Mouse (Mus musculus) spleen, adult 12 weeks (tissue): ENCODE measurements around the gene H2-T24.
"Not testable (repeated sequence)": the region's sequence is repeated elsewhere in the genome, so short reads cannot be mapped to it uniquely, and the experiment has no call there.

Experiments
- DNase-seq: peaks from one replicate; pipeline ENCODE4 v3.0.0; 2022; ENCODE audit warnings: low spot score

Gene H2-T24

GRCm38 (mm10) chr17:36020191-36021073, at the start of gene H2-T24:
H2-T24 (minus strand) TSS chr17:36020560.
- peak; percentile 85 for DNase-seq

DNA sequence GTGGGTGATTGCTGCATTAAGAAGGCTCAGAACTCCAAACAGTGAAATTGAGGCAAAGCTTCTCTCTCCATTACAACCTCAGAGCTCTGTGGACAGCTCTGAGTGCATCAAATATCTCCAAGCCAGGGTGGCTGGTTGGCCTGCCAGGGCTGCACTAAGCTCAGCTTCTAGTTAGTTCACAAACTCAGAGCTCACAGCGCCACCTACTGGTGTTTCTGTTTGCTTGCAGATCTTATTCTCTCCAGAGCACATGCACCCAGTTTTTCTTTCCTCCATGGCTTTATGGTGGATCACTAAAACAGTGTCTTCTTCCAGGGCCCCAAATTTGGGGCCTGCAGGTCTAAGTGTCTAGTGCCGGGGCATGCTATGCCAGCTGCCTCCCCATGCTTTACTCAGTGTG, 40.5 kb upstream of the H2-T24 start:
- peak; percentile 80 for DNase-seq

DNA sequence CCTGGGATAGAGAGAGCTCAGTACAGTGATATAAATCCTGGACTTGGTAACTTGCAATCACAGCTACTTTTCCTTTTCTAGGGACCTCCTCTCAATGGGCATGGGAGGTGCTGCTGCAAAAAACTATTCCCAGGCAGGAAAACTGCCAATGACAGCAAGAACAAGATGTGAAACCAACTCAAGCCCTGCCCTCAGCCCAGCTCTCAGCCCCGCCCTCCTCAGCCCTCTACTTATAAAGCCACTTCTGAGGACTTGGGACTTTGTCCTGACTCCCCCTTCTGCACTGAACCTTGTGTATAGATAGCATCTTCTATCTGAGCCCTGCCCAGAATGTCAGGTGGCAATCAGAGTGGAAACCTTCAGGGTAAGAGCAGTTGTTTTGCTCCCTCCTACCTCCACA, 38.0 kb upstream of the H2-T24 start, which contains the start of gene Gm11127:
Gene Gm11127 (minus strand): TSS at position 10 of the 400 bp plus-strand sequence.
- DNase-seq: not testable (repeated sequence)

DNA sequence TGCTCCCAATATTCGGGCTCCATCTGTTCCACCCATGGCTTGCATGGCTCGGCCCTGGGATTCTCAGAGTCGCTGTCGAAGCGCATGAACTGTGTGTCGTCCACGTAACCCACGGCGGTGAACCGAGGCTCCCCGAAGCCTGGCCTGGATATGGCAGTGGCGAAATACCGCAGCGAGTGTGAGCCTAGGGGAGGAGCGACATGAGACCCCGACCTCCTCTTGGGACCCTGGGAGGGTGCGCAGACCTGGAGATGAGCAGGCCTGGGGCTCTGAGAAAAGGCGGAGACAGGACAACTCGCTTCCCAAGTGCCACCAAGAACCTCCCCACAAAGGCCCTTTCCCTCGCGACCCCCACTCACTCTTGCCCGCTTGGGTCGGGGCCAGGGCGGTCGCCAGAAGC, 37.6 kb upstream of the H2-T24 start:
- DNase-seq: not testable (repeated sequence)

GRCm38 (mm10) chr17:36043286-36043685, 22.9 kb upstream of the H2-T24 start:
- no peak for DNase-seq

- DNase-seq: peak; percentile 59
Measured at GRCm38 (mm10) chr17:36042610-36043169, 22.3 kb upstream of the H2-T24 start, which contains the start of the genes H2-T22 and Gm6034. H2-T22 (minus strand) TSS chr17:36042747. Gm6034 (plus strand) TSS chr17:36042961.

GRCm38 (mm10) chr17:36042055-36042454, 21.7 kb upstream of the H2-T24 start:
- not testable (repeated sequence) for DNase-seq

DNA sequence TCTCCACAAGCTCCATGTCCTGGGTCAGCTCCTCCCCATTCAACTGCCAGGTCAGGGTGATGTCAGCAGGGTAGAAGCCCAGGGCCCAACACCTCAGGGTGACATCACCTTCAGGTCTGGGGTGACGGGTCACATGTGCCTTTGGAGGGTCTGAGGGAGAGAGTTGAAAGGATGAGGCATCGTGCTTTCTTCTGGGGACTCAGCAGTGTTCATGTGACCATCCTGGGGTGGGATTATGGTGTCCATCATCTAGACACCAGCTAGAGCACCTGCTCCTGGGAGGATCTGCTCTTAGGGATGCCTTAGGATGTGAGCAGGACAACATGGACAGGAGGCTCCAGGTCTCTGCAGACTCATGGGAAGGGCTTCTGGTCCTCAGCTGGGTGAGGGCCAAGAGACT, 20.2 kb upstream of the H2-T24 start:
- not testable (repeated sequence) for DNase-seq

DNA sequence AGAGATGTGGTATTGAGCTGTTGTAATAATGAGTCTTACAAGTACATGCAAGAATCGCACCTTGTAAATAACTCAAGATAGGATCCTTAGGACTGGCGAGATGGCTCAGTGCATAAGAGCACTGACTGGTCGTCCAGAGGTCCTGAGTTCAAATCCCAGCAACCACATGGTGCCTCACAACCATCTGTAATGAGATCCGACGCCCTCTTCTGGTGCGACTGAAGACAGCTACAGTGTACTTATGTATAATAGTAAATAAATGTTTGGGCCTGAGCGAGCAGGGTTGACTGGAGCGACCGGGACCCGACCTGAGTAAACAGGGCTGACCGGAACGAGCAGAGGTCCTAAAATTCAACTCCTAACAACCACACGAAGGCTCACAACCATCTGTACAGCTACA, 15.8 kb upstream of the H2-T24 start:
- not testable (repeated sequence) for DNase-seq

DNA sequence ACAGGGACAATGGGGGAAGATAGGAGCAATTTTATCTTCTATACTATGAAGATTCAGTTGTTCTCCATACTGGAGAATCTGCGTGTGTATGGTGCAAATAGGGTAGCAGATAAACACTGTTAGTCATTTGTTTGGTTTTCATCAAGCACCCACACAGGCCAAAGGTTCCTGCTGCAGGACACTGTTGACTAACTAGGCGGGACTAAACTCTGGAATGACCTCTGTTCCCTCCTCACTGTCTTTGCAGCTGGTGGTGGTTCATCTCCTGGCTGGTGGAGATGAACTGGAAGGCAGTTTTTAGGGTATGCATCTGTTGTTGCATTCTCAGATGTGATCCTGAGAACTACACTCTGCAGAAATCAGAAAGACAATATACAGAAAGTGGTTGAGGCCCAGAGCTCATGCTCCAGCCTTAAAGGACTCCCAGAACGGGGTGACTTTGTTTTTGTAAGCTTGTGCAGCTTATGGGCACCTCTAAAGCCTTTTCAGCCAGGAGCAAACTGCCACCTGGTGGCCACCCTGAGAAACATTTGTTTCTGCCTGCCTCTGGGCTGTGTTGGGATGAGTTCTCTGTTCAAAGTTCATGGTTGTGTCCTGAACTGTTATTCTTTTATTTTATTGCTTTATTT, 14.8 kb upstream of the H2-T24 start:
- DNase-seq: peak; percentile 45

DNA sequence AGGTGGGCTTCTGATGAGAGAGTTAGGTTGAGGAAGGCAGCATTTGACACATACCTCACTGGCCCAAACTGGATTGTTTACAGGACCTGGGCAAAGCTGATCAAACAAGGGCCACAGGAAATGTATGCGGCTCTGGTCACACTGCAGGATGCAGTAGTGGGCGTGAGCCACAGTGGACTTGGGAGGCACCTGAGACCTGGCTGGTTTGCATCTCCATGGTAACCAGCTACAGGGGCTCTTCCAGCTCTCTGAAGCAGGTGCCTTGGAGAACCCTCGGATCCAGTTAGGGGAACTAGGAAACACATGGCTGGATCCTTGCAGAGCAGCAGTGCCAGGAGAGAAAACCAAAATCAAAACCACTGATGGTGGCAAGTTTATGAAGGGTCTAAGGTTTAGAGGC, 14.2 kb upstream of the H2-T24 start:
- not testable (repeated sequence) for DNase-seq

GRCm38 (mm10) chr17:36032351-36032875, 12.1 kb upstream of the H2-T24 start, which contains the start of gene H2-T23:
H2-T23 (minus strand) TSS chr17:36032855.
- DNase-seq: peak; percentile 55

- DNase-seq: peak; percentile 64
Measured at GRCm38 (mm10) chr17:36031583-36032331, 11.4 kb upstream of the H2-T24 start.

GRCm38 (mm10) chr17:36030703-36031582, 10.6 kb upstream of the H2-T24 start:
- not testable (repeated sequence) for DNase-seq

DNA sequence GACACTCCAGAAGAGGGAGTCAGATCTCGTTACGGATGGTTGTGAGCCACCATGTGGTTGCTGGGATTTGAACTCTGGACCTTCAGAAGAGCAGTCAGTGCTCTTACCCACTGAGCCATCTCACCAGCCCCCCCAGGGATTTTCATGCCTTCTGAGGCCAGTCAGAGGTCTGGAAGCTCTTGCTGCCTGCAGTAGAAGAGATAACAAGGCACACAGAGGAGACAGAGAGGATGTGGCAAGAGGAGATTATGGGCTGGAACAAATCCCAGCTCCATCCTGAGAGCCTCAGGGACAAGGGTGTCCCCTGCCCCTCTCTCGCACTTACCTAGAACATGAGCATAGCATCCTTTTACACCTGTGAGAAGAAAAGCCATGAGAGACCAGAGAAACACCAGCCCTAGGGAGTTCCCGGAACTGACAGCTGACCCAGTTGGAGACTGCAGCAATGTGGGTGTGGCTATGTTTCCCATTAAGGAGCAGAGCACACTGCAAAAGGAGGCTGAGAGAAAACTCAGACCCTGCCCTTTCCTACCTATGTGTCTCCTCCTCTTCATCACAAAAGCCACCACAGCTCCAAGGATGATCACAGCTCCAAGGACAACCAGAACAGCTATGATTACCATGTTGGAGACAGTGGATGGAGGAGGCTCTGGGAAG, 9.8 kb upstream of the H2-T24 start:
- peak; percentile 48 for DNase-seq

DNA sequence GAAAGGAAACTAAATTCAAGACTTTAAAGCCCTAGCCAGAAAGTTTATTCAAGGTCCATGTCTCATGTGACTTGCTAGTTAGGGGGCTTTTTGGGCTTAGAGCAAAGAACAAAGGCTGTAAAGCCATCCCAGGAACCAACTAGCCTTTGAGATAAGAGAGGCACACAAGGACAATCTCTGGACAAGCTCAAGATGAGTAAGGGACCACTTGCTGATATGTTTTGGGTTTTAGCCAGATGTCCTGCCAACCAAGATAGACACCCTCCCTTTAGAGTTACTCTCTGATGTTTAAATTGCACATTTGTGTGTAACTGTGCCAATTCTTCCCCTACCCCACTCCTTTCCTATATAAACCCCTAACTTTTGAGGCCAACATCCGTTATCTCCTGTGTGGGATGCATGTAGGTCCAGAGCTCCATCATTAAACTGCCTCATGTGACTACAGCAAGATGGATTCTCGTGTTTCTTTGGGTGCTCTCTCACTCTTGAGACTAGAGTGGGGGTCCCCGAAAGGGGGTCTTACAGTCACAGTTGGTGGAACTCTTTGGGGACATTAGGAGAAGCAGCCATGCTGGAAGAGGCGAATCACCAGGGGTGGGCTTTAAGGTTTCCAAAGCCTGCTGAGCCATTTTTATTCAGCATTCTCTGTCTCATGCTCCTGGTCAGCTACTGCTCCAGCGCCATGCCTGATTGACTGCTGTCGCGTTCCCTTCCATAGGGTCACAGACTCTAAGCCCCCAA, 8.7 kb upstream of the H2-T24 start:
- no peak for DNase-seq

GRCm38 (mm10) chr17:36027663-36028062, 7.3 kb upstream of the H2-T24 start:
- DNase-seq: no peak

GRCm38 (mm10) chr17:36025901-36026300, 5.5 kb upstream of the H2-T24 start:
- DNase-seq: no peak

DNA sequence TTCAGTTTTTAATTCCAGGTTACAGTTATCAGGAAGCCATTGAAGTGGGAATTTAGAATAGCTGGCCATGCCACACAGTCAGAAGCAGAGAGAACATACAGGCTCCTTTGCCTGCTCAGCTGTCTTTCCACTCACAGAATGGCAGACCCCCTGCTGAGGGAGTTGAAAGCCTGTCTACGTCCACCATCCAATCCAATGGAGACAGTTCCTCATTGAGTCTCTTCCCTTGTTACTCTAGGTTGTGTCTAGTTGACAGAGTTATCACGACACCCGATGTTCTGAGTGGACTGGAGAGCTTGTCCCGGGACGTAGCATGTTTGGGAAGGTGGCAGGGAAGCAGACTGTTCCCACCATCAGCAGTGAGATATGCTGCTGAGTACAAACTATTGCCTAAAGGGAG, 4.8 kb upstream of the H2-T24 start:
- DNase-seq: no peak
